Mouse (Mus musculus): ENCODE data around the gene Skint3. TPM values are rescaled to one million over a fixed set of nuclear protein-coding genes. Genes with fewer than 3 reads are reported as not detected.
"Not testable (repeated sequence)": the region's sequence is repeated elsewhere in the genome, so short reads cannot be mapped to it uniquely, and the experiment has no call there.

The Skint3 gene
- total RNA-seq (2017), result 3.9 and 4.8 TPM in 2 replicates

GRCm38 (mm10) chr4:112231945-112232344 is at the start of gene Skint3:
Skint3 (plus strand) TSS chr4:112232245.
- ATAC-seq (replicated peaks in 1 of 2; ENCODE audit: insufficient read depth in 1 of 2, low FRiP score in 2 of 2, low TSS enrichment in 1 of 2, low read depth in 1 of 2, poor library complexity in 2 of 2, severe bottlenecking in 2 of 2), result no peak

GRCm38 (mm10) chr4:112243416-112243815 is 11.4 kb downstream of the Skint3 start:
- peak in 1 of 2 experiments; percentile 36; a peak in 1 of 4 replicates for ATAC-seq (replicated peaks in 1 of 2; ENCODE audit: insufficient read depth in 1 of 2, low FRiP score in 2 of 2, low TSS enrichment in 1 of 2, low read depth in 1 of 2, poor library complexity in 2 of 2, severe bottlenecking in 2 of 2)

DNA sequence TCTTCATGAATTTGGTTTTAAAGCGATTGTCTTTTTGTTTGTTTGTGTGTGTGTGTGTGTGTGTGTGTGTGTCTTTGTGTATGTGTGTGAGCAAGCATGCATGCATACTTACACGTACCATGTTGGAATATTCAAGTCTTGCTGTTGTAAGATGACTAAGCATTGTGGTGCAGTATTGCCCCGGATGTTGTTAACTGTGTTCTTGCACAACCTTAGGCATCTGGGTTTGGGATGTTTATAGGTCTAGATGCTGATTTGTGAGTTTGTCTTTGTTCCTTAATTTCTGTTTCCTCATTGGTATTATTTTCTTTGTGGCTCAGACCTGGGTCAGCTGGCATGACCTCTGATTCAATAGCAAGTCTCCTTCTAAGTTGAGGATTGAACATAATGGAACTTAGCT is 11.9 kb downstream of the Skint3 start:
- ATAC-seq (replicated peaks in 1 of 2; ENCODE audit: insufficient read depth in 1 of 2, low FRiP score in 2 of 2, low TSS enrichment in 1 of 2, low read depth in 1 of 2, poor library complexity in 2 of 2, severe bottlenecking in 2 of 2), result no peak

DNA sequence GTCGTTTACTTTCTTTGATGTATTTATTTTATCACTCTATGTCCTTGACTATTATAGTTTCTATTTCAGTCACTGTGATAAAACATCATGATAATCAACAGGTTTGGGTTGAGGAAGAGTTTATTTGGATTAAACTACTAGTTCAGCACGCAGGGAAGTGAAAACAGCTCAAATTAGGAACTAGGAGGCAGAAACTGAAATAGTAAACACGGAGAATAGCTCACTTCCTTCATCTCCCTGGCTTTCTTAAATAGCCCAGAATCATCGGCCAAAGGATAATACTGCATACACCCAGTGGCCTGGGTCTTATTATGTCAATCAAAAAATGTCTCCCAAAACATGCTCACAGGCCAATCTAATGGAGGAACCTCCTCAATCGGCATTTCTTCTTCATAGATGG is 24.0 kb downstream of the Skint3 start:
- ATAC-seq (replicated peaks in 1 of 2; ENCODE audit: insufficient read depth in 1 of 2, low FRiP score in 2 of 2, low TSS enrichment in 1 of 2, low read depth in 1 of 2, poor library complexity in 2 of 2, severe bottlenecking in 2 of 2), result no peak

DNA sequence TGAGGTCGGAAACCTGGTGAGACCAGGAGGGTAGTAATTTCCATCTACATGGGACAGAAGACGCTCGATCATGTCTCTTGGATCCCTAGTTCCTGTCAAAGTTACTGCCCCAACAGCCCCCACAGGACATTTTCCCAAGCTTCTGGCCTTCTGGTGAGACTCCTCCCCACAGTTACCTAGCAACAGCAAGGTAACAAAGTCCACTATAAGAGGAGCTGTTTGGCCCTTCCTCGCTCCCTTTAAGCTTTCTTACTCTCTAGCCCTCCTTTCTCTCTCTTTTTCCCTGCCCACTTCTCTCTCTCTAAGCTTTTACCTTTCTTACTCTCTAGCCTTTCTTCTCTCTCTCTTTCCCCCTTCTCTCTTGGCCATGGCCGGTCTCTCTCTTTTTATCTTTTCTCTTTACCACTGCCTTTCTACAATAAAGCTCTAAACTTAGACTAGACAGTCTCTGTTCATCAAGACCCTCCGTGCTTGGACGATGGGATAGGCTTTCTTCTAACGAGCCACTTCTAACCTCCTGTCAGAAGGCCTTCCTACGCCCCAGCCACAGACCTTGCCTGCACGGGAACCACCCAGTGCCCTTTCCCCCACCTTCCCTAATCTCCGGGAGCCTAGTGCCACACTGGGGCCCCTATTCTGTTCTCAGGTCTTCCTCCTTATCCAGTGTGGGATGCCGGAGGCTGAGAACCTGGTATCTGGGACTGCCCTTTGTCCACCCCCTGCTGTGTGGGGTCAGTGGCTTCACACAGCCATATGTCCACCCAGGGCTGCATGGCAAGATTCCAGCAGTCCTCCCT is 55.3 kb downstream of the Skint3 start:
- ATAC-seq (replicated peaks in 1 of 2; ENCODE audit: insufficient read depth in 1 of 2, low FRiP score in 2 of 2, low TSS enrichment in 1 of 2, low read depth in 1 of 2, poor library complexity in 2 of 2, severe bottlenecking in 2 of 2), result no peak

DNA sequence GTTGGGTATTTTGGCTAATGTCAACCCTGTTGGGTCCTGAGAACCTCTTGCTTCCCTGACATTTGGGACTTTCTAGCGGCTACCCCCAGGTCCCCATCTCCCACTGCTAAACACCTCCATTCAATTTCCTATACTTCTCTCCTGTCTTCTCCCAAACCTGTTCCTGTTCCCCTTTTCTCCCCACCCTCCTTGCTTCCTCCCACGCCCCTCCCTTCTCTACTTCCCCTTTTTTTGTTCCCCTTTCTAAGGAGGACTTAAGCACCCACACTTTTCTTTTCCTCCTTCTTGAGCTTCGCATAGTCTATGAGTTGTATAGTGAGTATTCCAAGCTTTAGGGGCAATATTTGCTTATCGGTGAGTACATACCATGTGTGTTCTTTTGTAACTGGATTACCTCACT is 56.4 kb downstream of the Skint3 start:
- ATAC-seq (replicated peaks in 1 of 2; ENCODE audit: insufficient read depth in 1 of 2, low FRiP score in 2 of 2, low TSS enrichment in 1 of 2, low read depth in 1 of 2, poor library complexity in 2 of 2, severe bottlenecking in 2 of 2), result peak; percentile 99 to 100

- no peak for ATAC-seq (replicated peaks in 1 of 2; ENCODE audit: insufficient read depth in 1 of 2, low FRiP score in 2 of 2, low TSS enrichment in 1 of 2, low read depth in 1 of 2, poor library complexity in 2 of 2, severe bottlenecking in 2 of 2)
Measured at GRCm38 (mm10) chr4:112302305-112302704, 70.3 kb downstream of the Skint3 start.

DNA sequence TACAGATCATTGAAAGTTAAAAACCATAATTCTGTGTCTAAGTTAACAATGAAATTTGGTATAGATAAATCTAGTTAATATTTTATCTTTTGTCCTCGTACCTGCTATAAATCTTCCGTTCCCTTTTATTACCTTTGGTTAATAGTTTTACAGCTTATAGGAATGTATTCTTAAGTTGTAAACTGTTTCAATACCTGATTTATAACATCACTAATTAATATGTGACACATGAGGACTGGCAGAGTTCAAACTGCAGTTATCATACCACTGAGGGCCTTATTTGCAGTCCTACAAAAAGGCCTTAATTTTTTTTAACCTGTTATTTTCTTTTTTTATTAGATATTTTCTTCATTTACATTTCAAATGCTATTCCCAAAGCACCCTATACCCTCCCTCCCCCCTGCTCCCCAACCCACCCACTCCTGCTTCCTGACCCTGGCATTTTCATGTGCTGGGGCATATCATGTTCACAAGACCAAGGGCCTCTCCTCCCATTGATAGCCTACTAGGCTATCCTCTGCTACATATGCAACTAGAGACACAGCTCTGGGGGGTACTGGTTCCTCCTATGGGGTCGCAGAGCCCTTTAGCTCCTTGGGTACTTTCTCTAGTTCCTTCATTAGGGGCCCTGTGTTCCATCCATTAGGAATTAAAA is 70.9 kb downstream of the Skint3 start:
- ATAC-seq (replicated peaks in 1 of 2; ENCODE audit: insufficient read depth in 1 of 2, low FRiP score in 2 of 2, low TSS enrichment in 1 of 2, low read depth in 1 of 2, poor library complexity in 2 of 2, severe bottlenecking in 2 of 2), result no peak

GRCm38 (mm10) chr4:112349111-112349510 is 117.1 kb downstream of the Skint3 start:
- ATAC-seq (replicated peaks in 1 of 2; ENCODE audit: insufficient read depth in 1 of 2, low FRiP score in 2 of 2, low TSS enrichment in 1 of 2, low read depth in 1 of 2, poor library complexity in 2 of 2, severe bottlenecking in 2 of 2), result not testable (repeated sequence)

Other genes with a start within 250 kb of the Skint3 start
- not detected in 2 replicates for gene Skint1, start 226.0 kb upstream of the Skint3 start, total RNA-seq (2017)
- gene Skint4, start 160.2 kb upstream of the Skint3 start, total RNA-seq (2017), result not detected in 2 replicates
- gene Skint9, start 201.7 kb downstream of the Skint3 start, total RNA-seq (2017), result not detected in 2 replicates

All from hematopoietic stem cell, adult 5-6 weeks (primary cell).